Mouse (Mus musculus): ENCODE data around the gene Map4k2. TPM values are rescaled to one million over a fixed set of nuclear protein-coding genes. Genes with fewer than 3 reads are reported as not detected.
A peak's percentile ranks its signal among the peaks of the same experiment; 100 is the strongest.

Map4k2 gene
- total RNA-seq, 2 experiments from 2014 or later, result 56.3 TPM

DNA sequence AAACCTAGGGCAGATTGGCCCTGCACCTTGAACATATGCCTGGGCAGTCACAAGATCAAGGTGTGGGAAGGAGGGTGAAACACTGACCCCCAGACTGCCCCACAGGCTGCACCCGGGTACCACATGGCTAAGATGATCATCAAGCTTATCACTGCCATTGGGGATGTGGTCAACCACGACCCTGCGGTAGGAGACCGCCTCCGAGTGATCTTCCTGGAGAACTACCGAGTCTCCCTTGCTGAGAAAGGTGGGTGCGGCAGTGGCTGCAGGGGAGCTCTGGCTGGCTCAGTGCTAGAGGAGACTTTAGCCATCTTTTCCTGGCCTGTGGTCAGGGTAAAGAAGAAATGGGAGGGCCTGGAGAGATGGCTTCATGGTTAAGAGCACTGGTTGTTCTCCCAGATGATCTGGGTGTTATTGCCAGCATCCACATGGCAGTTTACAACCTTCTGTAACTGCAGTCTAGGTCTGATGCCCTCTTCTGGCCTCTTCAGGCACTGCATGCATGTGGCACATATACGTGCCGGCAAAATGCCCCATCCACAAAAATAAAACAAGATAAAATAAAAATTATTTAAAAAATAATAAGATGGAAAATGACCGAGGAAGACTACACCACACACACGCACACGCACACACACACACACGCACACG is 51.9 kb downstream of the Map4k2 start:
- intact Hi-C loops (cut with DNase I), result no loop called here
- no peak for DNase-seq

DNA sequence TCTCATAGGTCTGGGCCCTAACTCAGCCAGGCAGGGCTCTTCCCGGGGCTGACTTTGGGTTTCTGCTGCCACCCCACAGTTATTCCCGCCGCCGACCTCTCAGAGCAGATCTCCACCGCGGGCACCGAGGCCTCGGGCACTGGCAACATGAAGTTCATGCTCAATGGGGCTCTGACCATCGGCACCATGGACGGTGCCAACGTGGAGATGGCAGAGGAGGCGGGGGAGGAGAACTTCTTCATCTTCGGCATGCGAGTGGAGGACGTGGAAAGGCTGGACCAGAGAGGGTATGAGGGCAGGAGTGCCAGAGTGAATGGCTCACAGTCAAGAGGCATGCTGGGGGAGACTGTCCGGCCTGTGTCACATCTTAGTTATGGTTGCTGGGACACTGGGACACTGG is 52.7 kb downstream of the Map4k2 start:
- intact Hi-C loops (cut with DNase I), result no loop called here
- no peak for DNase-seq

DNA sequence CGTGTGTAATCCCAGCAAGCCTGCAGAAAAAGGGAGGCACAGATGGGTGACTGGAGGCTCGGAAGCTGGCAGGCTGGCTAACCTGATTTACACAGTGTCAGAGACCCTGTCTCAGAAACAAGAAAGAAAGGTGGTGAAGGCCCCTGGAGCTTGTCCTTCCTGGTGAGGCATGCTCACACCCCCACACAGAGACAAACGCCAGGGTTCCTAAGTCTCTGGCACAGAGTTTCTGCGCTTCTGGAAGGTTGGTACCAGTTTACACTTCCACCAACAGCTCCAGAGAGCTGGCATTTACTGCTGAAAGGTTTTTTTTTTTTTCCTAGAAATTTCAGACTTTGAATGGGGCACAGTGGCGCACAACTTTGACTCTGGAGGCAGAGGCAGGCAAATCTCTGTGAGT is 55.3 kb downstream of the Map4k2 start:
- DNase-seq, result no peak
- intact Hi-C loops (cut with DNase I), result no loop called here

DNA sequence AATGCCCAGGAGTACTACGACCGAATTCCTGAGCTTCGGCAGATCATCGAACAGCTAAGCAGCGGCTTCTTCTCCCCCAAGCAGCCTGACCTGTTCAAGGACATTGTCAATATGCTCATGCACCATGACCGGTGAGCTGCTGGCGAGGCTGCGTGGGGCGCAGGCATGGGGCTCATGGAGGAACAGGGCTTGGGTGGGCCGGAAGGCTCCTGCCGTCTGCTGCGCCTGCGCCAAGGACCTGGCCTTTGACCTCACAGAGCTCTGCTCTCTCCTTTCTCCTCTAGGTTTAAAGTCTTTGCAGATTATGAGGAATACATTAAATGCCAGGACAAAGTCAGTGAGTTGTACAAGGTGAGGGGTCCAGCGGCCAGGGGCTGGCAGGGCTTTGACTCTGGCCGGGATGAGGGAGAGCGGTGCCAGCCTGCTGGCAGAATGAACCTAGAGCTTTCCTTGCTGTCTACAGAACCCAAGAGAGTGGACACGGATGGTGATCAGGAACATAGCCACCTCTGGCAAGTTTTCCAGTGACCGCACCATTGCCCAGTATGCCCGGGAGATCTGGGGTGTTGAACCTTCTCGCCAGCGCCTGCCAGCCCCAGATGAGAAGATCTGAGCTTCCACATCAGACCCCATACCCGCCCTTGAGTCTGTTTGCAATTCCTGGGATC is 56.8 kb downstream of the Map4k2 start:
- intact Hi-C loops (cut with DNase I), result no loop called here

DNA sequence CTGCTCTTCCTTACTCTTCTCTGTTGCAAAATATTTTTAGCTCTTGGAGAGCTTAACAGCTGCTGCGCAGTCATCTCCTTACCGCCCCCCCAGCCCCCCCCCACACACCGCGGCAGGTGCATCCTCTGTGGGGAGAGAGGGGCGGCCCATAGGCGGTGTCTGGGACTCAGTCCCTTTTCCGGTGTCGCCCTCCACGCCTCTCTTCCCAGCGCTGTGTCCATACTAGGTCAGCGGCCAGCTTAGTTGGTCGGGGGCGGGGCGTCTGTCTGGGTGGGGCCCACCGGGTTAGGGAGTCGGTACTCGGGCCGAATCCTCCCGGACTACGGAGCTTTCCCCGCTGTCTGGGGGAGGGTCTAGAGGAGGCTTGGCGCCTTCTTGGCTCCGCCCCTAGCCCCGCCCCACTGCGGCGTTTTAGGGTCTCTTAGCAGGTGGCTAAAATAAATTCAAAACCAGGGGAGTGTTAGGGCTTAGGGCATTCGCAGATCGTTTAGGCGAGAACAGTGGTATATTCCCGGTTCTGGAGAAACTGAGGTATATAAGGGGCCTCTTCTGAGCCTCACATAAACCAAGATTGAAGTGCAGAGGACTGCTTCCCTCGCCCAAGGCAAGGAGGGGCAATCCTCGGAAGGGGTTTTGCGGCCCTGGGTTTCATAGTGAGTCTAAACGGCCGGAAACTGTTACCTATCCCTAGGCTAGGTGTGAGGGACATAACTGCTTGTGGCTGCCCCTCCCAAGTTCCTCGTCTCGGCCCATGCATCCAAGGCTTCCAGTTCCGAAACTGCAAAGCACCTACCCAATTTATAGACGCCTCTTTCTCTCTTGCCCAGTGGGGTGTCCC is 57.7 kb downstream of the Map4k2 start:
- peak; percentile 79 to 81 for DNase-seq
- intact Hi-C loops (cut with DNase I), result no loop called here

More for the DNA sequence above, 56.8 kb downstream of the Map4k2 start:
- DNase-seq, result no peak

DNA sequence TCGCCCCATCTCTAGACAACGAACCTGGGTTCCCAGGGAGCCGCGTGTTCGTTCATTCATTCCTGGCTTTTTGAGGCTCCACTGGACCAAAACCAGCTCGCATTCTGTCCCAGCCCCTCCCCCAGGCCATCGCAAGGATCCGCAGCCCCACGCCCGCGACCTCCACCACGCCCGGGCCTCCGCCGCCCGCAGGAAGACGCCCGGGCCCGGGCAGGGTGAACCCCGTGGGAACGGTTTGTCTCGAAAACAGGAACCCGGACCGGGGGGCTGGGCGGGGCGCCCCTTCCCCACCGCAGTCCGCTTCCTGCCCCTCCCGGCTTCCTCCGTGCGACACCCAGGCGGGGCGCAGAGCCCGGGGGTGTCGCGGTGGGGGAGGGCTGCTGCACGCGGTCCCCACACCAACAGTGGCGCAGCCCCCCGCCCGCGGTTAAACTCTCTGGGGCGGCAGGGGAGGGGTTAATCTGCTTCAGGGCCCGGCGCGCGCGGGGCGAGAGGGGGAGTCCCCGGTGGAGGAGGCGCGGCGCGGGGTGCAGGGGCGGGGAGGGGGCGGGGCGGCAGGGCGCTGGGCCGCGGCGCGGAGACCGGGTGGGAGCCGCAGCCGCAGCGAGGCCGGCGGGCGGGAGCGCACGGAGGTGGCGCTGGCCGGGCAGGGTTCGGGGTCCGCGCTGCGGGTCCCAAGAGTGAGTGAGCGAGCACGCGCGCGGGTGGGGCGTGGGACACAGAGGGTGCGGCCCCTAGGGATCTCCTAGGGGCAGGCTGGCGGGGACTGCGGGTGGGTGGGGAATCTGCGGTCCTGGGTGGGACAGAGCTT is 58.6 kb downstream of the Map4k2 start, which contains the start of gene Rasgrp2:
Gene Rasgrp2, plus strand, starts transcription at position 56 of the 811 bp plus-strand sequence.
- peak; percentile 72 to 85 for DNase-seq
- intact Hi-C loops (cut with DNase I), result loop anchor here (2.0 kb wide), 1 partner anchor 53 kb away; no protein-coding TSS in a partner anchor

DNA sequence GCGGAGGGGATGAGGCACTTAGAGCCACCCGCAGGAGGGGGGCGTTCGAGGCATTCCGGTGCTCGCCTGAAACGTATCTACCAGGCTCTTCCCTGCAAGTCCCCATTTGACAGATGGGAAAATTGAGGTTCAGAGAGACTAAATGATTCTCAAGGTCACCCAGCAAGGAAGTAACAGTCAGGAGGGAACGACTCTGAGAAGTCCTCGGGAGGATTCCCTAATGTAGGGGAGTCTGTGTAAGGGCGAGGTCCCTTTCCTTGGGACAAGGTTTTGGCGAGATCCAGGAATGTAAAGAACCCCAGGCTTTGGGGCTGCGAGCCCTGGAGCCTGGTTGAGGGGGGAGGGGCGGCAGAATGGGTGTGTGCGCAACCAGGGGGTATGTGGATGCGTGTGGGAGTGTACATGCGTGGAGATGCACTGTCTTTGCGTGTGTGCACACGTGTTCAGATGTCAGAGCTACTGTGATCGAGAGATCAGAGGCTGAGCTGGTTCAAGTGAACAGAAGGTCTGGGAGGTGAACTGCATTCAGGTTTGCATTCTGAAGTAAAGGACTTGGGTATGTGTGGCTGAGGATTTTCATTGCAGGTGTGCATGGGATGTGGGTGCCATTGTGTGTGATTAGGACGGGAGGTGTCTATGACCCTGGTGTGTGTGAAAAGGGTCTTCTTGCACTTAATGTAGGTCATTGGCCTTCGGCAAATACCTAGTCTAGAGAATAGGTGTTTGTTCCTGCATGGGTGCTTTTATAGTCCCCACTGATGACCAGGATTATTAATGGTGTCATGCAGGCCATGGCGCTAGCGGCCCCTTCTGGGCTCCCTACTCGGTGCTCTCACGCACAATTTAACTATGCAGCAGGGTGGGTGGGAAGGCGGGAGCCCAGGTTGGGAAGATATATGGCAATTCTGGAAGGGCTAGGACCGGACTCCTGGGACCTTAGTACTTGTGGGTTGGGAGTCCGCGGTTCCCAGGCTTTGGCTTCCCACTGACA is 59.5 kb downstream of the Map4k2 start:
- peak in 1 of 2 experiments; percentile 40 for DNase-seq
- intact Hi-C loops (cut with DNase I), result loop anchor here (2.0 kb wide), 1 partner anchor 52 kb away; no protein-coding TSS in a partner anchor

DNA sequence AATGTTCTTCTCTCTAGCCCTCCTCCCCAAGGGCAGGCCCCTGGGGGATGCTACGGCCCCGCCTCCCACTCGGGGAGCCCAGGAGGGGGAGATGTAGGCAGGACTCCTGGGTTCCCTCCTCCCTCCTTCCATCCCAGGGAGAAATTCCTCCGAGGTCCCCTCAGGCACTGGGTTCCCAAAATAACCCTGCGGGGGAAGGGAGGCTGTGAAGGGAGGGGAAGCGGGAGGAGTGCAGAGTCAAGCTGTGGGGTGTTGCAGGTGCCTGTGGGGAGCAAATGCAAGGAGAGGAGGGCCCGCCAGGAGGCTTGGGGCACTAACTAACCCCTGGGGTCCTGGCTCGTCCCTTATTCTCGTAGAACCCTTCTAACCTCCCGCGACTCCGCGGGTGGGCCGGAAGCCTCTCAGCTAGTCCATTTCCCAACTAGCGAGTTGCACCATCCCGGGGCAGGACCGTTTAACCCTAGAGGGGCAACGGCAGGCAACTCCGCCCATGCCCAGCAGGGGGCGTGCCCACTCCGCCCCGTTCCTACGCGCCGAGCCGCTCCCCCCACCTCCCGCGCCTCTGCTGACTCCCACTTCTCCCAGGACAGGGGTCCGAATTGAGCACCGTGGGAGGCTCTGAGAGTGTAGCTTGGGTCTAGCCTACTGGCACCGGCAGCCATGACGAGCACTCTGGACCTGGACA is 60.3 kb downstream of the Map4k2 start:
- intact Hi-C loops (cut with DNase I), result loop anchor here (2.0 kb wide), 1 partner anchor 52 kb away; no protein-coding TSS in a partner anchor
- DNase-seq, result peak; percentile 90 to 92

DNA sequence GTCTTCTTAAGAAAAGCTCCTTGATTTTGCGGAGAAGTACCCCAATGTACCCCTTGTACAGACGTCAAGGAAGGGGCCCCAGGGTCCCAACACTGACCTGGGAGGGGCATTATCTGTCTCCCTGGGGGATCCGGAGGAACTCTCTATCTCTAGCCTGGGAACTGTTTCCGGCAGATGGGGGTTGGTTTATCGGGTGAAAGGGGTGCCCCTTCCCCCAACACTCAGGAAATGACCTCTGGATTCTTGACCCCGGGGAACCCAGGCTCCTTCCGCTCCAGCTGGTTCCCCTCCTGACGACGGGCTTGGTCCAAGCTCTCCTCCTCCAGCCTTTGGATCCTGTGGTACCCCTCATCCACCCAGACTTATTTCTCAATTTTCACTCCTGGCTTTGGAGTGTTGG is 61.0 kb downstream of the Map4k2 start:
- intact Hi-C loops (cut with DNase I), result loop anchor here (2.0 kb wide), 1 partner anchor 51 kb away; no protein-coding TSS in a partner anchor
- peak; percentile 47 to 59 for DNase-seq

DNA sequence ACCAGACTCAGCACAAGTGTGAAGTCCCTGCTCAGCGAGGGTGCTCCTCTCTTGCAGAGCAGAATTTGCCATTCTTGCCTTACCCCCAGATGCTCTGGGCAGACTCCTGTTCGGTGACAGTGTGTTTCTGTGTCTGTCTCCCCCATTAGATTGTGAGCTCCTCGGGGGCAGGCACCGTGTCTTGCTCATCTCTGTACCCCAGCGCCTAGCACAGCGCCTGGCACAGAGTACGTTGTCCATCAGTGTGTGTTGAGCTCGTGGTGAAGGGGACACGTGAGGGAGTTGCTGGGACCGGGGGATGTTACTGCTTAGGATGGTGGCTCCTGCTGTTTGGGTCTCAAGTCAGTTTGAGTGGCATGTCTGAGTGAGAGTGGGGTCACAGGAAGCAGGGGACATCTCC is 62.9 kb downstream of the Map4k2 start:
- intact Hi-C loops (cut with DNase I), result no loop called here
- peak in 1 of 2 experiments; percentile 2 for DNase-seq

Small RNA genes lying within 50 kb of the gene (microRNA-seq; reads per million reads assigned to microRNA genes)
- 1.1 to 3.5 reads per million in 2 experiments for gene Mir6989

Other genes starting within 250 kb of the Map4k2 start
- gene AC131692.1, start 246.7 kb upstream of the Map4k2 start, total RNA-seq (2021), result not detected
- gene Naaladl1, start 235.4 kb upstream of the Map4k2 start, total RNA-seq (2021), result not detected
- gene Sac3d1, start 222.5 kb upstream of the Map4k2 start, total RNA-seq (2021), result 1 to 10 TPM; 9.4 to 9.7 TPM
- 10 to 100 TPM; 12.2 to 14.7 TPM for gene Snx15, start 212.8 kb upstream of the Map4k2 start, total RNA-seq (2021)
- gene Batf2, start 200.2 kb upstream of the Map4k2 start, total RNA-seq (2021), result under 1 TPM; 0.46 to 0.88 TPM
- 10 to 100 TPM; 54.8 to 58.4 TPM for gene Arl2, start 199.6 kb upstream of the Map4k2 start, total RNA-seq (2021)
- gene Majin, start 156.7 kb upstream of the Map4k2 start, total RNA-seq (2021), result not detected
- not detected for gene Gpha2, start 114.8 kb upstream of the Map4k2 start, total RNA-seq (2021)
- 10 to 100 TPM; 31.4 to 35.1 TPM for gene Ppp2r5b, start 105.3 kb upstream of the Map4k2 start, total RNA-seq (2021)
- gene Atg2a, start 99.5 kb upstream of the Map4k2 start, total RNA-seq (2021), result 10 to 100 TPM; 20.4 to 22.7 TPM
- 100 to 1,000 TPM; 163 to 172 TPM for gene Ehd1, start 64.4 kb upstream of the Map4k2 start, total RNA-seq (2021)
- 1 to 10 TPM; 8.9 to 9.8 TPM for gene Cdc42bpg, start 34.7 kb upstream of the Map4k2 start, total RNA-seq (2021)
- 10 to 100 TPM; 18.2 to 18.5 TPM for gene Men1, start 6.2 kb upstream of the Map4k2 start, total RNA-seq (2021)
- 100 to 1,000 TPM; 102 to 105 TPM for gene Sf1, start 22.6 kb downstream of the Map4k2 start, total RNA-seq (2021)
- 100 to 1,000 TPM; 824 to 866 TPM for gene Pygm, start 43.3 kb downstream of the Map4k2 start, total RNA-seq (2021)
- 10 to 100 TPM; 66.6 to 70.7 TPM for gene Rasgrp2, start 58.2 kb downstream of the Map4k2 start, total RNA-seq (2021)
- gene Nrxn2, start 77.6 kb downstream of the Map4k2 start, total RNA-seq (2021), result 1 to 10 TPM; 5.2 to 5.9 TPM
- gene Slc22a12, start 201.9 kb downstream of the Map4k2 start, total RNA-seq (2021), result not detected

Measured in heart, postnatal 14 days (tissue).